Mouse (Mus musculus) ovary, postnatal 14 days (tissue): ENCODE measurements around the gene Icam1.

ENCODE experiments used
- DNase-seq: peaks from one replicate; pipeline ENCODE4 v3.0.0; 2022; ENCODE audit warnings: low spot score

Gene Icam1

DNA sequence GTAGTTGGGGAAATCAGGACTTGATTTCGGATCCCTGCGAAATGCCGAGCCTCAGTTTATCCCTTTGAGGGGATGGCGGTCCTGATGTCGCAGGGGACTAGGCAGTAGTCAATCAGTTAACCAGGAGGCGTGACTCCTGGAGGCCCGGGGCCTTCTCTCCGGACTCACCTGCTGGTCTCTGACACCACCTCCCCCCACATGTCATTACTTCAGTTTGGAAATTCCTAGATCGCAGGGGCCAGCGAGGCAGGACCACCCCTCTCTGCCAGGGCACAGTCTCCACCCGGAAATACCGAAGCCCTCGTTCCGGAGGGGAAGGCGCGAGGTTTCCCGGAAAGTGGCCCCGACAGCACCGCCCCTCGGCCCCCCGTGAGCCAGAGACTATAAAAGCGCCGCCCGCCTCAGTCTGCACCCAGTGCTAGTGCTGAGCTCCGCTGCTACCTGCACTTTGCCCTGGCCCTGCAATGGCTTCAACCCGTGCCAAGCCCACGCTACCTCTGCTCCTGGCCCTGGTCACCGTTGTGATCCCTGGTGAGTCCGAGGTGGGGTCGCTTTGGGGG, at the start of gene Icam1:
TSS of gene Icam1 (plus strand) at position 415 of the 560 bp plus-strand sequence.
- peak; percentile 58 for DNase-seq

DNA sequence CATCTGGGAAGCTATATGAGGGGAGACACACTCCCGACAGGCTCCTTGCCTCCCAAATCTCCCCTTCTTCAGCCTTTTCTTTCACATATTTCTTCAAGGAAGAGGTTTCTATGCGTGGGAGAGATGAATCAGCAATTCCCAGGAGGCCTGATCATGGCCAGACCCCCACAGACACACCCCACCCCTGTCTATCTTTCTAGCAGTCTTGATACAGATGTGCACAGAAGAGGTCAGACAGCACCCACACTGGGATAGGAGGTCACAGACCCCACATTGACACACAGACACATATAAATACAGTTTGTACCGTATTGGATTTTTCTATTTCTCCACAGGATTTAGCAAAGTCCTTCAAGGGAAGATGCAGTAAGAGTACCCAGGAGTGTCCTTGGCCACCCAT, 49.8 kb upstream of the Icam1 start:
- DNase-seq: no peak

DNA sequence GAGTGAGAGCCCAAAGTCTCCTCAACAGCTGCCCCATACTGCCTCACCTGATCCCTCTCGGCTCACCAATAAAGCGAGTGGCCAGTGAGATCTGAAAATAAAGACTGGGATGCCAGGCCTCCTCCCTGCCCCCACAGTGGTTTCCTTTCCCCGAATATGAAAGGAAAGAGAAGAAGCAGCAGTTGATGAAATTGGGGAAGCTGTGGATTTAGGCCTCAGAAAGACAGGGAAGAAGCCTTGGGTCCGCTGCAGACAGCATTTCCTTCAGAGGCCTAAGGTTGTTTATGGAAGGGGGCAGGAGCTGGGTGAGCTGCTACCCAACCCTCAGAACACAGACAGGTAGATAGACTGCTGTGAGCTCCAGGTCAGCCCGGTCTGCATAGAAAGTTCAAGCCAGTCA, 49.0 kb upstream of the Icam1 start:
- DNase-seq: no peak

- no peak for DNase-seq
Measured at GRCm38 (mm10) chr9:20971751-20972140, 44.0 kb upstream of the Icam1 start.

DNA sequence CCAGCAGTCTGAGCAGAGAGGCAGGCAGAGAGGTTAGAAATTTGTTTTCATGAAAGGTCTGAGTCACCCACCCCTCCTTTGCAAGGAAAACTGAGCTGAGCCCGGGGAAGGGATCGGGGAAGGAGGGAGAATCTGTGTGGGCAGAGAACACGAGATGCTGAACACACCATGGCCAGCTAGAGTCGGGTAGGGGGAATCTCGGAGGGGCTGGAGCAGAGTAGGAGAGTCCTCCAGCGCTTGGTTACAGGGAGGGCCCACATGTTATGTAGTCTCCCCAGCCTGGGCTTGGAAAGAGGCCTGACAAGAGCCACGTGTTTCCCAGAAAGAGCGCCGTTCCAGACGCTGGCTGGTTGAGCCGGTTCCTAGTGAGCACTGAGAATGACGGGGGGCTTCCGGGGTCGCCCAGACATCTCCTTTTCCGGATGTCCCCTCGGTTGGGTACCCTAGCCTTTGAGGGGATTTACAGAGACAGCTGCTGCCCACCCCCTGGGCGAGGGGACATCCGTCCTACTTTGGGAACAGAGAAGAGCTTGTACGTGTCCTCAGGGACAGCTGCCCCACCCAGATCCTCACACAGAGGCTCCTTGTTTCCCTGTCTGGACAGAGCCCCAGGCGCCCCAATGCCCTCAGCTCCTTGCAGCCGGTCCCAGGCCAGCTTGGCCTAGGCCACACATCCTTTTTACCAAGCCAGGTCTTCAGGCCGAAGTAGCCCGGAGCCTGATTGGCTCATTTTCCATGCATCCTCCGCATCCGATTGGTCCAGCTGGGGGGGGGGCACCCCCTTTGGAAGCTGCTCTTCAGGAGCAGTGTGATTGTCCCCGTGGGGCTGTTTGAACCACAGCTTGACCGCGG, 43.4 kb upstream of the Icam1 start:
- peak; percentile 38 for DNase-seq

GRCm38 (mm10) chr9:20973001-20973681, 42.6 kb upstream of the Icam1 start:
- no peak for DNase-seq

- DNase-seq: no peak
Measured at GRCm38 (mm10) chr9:20973682-20974075, 42.1 kb upstream of the Icam1 start.

DNA sequence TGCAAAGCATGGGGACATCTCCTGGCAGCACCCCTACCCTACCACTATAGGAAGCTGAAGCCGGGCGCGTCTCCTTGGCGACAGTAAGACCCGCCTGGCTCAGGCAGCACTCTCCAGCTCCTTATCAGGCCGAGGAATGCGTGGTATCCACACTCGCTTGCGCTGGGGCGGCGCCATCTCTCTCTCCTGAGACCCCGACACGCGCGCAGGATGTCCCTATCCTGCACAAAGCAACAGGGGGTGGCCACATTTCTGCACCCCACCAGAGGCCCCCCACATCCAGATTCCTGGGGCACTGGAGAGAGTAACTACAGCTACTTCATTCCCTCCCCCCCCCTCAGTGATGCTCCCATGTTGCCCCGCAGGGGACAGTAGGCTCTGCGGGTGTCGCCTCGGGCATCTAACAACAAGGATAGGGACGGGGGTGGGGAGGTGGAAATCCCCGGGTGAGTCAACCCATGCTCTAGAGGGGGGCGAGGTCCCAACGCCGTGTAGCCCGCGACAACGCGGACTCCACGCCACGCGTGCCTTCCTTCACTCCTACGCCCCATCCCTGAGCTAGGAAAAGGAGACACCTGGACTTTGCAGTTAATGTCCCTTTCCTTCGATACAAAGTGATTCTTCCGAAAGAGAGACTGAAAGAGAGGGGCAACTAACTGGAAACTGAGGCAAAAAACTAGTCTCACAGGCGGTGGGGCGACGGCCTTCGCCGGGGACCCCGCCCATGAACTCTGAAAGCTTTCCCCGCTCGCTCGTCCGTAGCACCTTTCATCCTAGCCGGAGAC, 40.2 kb upstream of the Icam1 start:
- DNase-seq: no peak

GRCm38 (mm10) chr9:20976216-20976960, 39.4 kb upstream of the Icam1 start, which contains the start of gene S1pr2:
S1pr2 (minus strand) TSS chr9:20976781.
- DNase-seq: peak; percentile 73

- DNase-seq: no peak
Measured at GRCm38 (mm10) chr9:20976961-20977689, 38.7 kb upstream of the Icam1 start.

DNA sequence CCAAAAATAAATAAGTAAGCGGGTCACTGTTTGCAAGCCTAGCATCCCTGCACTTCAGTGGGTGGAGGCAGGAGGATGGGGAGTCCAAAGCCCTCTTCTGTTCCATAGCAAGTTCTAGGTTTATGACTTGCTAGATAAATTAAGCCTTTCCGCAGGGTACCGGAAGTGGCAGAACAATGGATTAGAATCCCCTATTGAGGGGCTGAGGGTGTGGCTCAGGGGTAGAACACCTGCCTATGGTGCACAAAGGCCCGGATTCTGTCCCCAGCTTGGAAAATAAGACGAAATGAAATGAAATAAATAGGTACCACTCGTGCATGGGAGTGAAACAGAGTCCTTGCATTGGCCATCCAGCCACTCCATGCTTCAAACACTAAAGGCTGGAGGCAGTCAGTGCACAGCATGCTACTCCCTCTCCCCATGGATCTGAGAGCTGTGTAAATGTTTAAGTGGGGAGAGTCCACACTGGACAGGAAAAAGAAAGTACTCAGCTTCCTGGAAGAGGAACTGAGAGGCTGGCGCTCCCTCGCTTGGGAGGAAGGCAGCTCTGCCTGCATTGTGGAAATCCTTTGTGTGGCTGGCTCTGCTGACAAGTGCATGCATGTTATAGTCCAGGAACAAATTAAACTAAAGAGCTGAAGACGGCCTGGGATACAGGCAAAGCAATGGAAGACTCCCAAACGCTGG, 37.2 kb upstream of the Icam1 start:
- no peak for DNase-seq

GRCm38 (mm10) chr9:20979181-20979580, 36.6 kb upstream of the Icam1 start:
- DNase-seq: no peak

GRCm38 (mm10) chr9:20979769-20980168, 36.0 kb upstream of the Icam1 start:
- no peak for DNase-seq

DNA sequence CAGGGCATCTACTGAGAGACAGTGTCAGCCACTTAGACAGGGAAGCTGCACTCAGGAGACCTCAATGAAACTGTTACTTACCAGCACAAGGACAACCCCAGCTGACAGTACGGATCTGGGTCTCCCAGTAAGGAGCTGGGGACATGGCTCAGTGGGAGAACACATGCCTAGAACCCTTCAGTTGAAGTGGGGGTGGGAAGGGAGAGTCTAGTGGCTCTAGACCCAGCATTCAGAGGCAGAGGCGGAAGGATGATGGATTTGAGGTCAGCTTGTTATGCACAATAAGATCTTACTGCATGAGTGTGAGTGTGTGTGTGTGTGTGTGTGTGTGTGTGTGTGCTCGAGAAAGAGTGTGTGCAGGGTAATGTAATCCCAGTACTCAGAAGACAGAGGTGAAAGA, 33.6 kb upstream of the Icam1 start:
- no peak for DNase-seq

DNA sequence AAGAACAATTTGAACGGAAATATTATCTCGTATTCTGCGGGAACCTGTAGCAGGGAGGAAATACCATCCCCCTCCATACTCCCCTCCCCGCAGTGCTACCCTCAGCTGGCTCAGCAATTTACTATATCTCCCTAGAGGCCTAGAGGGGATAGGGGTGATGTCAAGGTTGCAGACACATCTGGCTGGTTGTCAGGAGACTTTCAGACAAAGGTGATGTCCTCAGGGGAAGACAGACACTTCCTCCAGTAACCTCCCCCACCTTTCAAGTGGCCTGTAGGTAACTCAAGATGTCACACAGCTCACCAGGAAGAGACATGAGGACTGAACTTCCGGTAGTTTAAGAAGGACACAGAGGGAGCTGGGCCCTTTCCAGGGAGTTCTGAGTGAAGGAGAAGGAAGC, 32.6 kb upstream of the Icam1 start:
- no peak for DNase-seq

- DNase-seq: no peak
Measured at GRCm38 (mm10) chr9:20986952-20987686, 28.7 kb upstream of the Icam1 start.

- DNase-seq: no peak
Measured at GRCm38 (mm10) chr9:20987953-20988352, 27.8 kb upstream of the Icam1 start.

GRCm38 (mm10) chr9:20990861-20991260, 24.9 kb upstream of the Icam1 start:
- no peak for DNase-seq

- no peak for DNase-seq
Measured at GRCm38 (mm10) chr9:20991587-20991986, 24.2 kb upstream of the Icam1 start.
